Mouse (Mus musculus) liver, embryonic 14.5 days (tissue): Measurements from ENCODE around the gene Rnf220. TPM values are rescaled to one million over a fixed set of nuclear protein-coding genes. Genes with fewer than 3 reads are reported as not detected.
A peak's percentile ranks its signal among the peaks of the same experiment; 100 is the strongest.

Source experiments
- ATAC-seq: fragments of 200-750 bp; cut with Nextera tagmentation; 2 replicates; pipeline ENCODE4 v1.8.0; 2017; ENCODE audit warnings: moderate number of reproducible peaks, mild to moderate bottlenecking, moderate library complexity; ENCODE audit not compliant: insufficient read depth
- DNase-seq, 3 experiments: peaks; one replicate each; pipeline ENCODE4 v3.0.0-alpha.2; 2012 to 2013; ENCODE audit warnings: low read depth in 3 of 3, low spot score in 3 of 3
- H3K27ac ChIP-seq: fragments of 300-500 bp; sonication (generic); 2 replicates; pipeline ENCODE4 v1.5.1; 2014; ENCODE audit warnings: moderate library complexity, mild to moderate bottlenecking, control low read depth, inconsistent platforms
- H3K27me3 ChIP-seq: fragments of 300-500 bp; sonication (generic); 2 replicates; pipeline ENCODE4 v1.6.1; 2014; ENCODE audit warnings: mild to moderate bottlenecking, low read length, moderate library complexity; ENCODE audit not compliant: control insufficient read depth, insufficient read depth
- H3K36me3 ChIP-seq: fragments of 300-500 bp; sonication (generic); replicated peaks from 2 replicates; pipeline ENCODE4 v1.6.1; 2014; ENCODE audit warnings: low read depth; ENCODE audit not compliant: control insufficient read depth, insufficient read depth
- H3K4me1 ChIP-seq, 2 experiments: fragments of 200-500 bp in 1 of 2; fragments of 300-500 bp in 1 of 2; sonication (generic) in 1 of 2; replicated peaks; 2 replicates each; pipeline ENCODE4 v1.6.1; 2012 to 2014; ENCODE audit warnings: antibody characterized with exemption in 1 of 2, inconsistent platforms in 1 of 2, low read length in 1 of 2; ENCODE audit not compliant: control insufficient read depth in 2 of 2, insufficient read depth in 2 of 2
- H3K4me2 ChIP-seq: fragments of 300-500 bp; sonication (generic); 2 replicates; pipeline ENCODE4 v1.6.1; 2014; ENCODE audit warnings: low read depth, mild to moderate bottlenecking, control low read depth, moderate library complexity
- H3K4me3 ChIP-seq, 2 experiments: fragments of 200-500 bp in 1 of 2; fragments of 300-500 bp in 1 of 2; sonication (generic) in 1 of 2; 2 replicates each; pipeline ENCODE4 v1.5.1; 2012 to 2014; ENCODE audit warnings: low read depth in 2 of 2, low read length in 2 of 2, mild to moderate bottlenecking in 2 of 2, control low read depth in 1 of 2, inconsistent platforms in 1 of 2, moderate library complexity in 1 of 2; ENCODE audit not compliant: insufficient read depth in 1 of 2
- H3K9ac ChIP-seq: fragments of 300-500 bp; sonication (generic); replicated peaks from 2 replicates; pipeline ENCODE4 v1.6.1; 2014; ENCODE audit warnings: mild to moderate bottlenecking, control low read depth, moderate library complexity
- H3K9me3 ChIP-seq: fragments of 300-500 bp; sonication (generic); 2 replicates; pipeline ENCODE4 v1.6.1; 2016; ENCODE audit warnings: low read length, mixed read lengths; ENCODE audit not compliant: control insufficient read depth
- CTCF ChIP-seq: IDR thresholded peaks from 2 replicates; pipeline ENCODE4 v1.5.1; 2016; ENCODE audit warnings: antibody characterized with exemption, low read depth, control low read depth
- EP300 ChIP-seq: IDR thresholded peaks from 2 replicates; pipeline ENCODE4 v1.6.1; 2016; ENCODE audit warnings: antibody characterized with exemption, low read depth
- WGBS: fragments of 180-500 bp; shearing (Covaris S2); extraction: QIAGEN DNeasy Blood & Tissue Kit; methylation state at CpG from one replicate; pipeline ENCODE4 v1.1.7; 2014; ENCODE audit not compliant: insufficient replicate concordance; 5-methylcytosine and 5-hydroxymethylcytosine counted together
- polyA plus RNA-seq, 2 experiments: library from polyadenylated mRNA; depleted of rRNA in 1 of 2; stranded (reverse) in 1 of 2; unstranded in 1 of 2; fragments of >200 nt; fragmentation: Nextera tagmentation in 1 of 2; extraction: Ambion mirVana in 1 of 2; gene quantifications; 2 replicates each; pipeline versions ENCODE4 v1.2.1 to v1.2.3; 2012 to 2014

Gene Rnf220
- polyA plus RNA-seq, 2 experiments: 17.9 to 29.1 TPM

DNA sequence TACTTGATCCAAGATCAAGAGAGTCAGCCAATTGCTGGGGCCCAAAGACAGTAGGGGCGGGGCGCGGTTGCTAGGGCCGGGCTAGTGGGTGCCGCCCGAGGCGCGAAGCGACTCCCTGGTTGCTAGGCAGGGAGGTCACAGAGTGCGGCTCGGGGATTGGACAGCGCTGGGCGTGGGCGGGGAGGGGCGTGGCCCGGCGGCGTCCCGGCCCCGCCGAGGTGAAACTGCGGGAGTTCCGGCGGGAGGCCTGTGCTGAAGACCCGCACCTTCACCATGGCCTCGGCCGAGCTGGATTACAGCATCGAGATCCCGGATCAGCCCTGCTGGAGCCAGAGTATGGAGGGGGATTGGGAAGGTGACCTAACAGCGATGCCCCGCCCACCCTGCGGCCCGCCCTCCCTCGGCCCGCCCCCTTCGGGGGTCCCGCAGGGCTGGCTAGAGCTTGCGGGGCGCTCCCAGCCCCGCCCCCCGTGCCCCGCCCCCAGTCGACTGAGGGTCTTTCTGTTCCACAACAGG lies 245.0 kb downstream of the Rnf220 start, which contains the start of the genes Tmem53 and Armh1:
TSS of gene Tmem53 (plus strand) at position 151 of the 516 bp plus-strand sequence.
TSS of gene Armh1 (minus strand) at position 325 of the 516 bp plus-strand sequence.
- peak; percentile 100 for ATAC-seq
- Histone ChIP-seq H3K9ac (peak within 1 kb of the TSS; percentile 58), H3K4me1 (peaks cover 8 to 11% of the 10 kb centered on the region in 2 experiments), H3K36me3 (no peaks in the 10 kb centered on the region), H3K4me2 (peak within 1 kb of the TSS; percentile 78), H3K27me3 (no peaks in the 10 kb centered on the region), H3K4me3 (peak within 1 kb of the TSS; percentile 61 to 83), H3K9me3 (no peaks in the 10 kb centered on the region), H3K27ac (no peak within 1 kb of the TSS; the same call in 1 of the 2 replicates)
- DNase-seq: peak; percentile 91 to 94 (median 93)
- TF ChIP-seq CTCF (no peak), EP300 (no peak)
- WGBS: under 1% methylated on average over 40 of the region's 43 CpGs

DNA sequence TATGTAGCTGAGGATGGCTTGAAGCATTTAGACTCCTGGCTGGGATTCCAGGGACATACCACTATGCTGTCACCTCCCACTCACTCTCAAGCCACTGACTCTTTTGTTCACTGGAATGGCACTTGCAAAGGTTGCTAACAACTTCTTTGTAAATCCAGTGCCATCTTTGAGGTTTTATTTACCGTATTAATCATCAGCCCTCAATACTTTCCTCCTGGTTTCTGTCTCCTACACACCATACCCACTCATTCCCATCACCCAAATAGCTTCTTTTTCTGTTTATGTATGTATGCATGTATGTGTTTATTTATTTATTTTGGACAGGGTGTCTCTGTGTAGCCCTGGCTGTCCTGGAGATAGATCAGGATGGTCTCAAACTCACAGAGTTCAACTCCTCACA lies 245.9 kb downstream of the Rnf220 start:
- Histone ChIP-seq H3K9me3 (no peaks in the 10 kb centered on the region), H3K4me3 (peak overlapping the region in 1 of 2 experiments; percentile 61; a peak in 2 of 4 replicates), H3K27ac (no peak overlapping the region), H3K9ac (no peak overlapping the region), H3K27me3 (no peaks in the 10 kb centered on the region), H3K4me2 (peak overlapping the region; percentile 78), H3K36me3 (no peaks in the 10 kb centered on the region), H3K4me1 (peaks cover 8 to 11% of the 10 kb centered on the region in 2 experiments)
- TF ChIP-seq CTCF: no peak
- TF ChIP-seq EP300: no peak
- DNase-seq (no peak), ATAC-seq (no peak)
- 66% methylated on average over 1 of the region's 1 CpGs for WGBS

DNA sequence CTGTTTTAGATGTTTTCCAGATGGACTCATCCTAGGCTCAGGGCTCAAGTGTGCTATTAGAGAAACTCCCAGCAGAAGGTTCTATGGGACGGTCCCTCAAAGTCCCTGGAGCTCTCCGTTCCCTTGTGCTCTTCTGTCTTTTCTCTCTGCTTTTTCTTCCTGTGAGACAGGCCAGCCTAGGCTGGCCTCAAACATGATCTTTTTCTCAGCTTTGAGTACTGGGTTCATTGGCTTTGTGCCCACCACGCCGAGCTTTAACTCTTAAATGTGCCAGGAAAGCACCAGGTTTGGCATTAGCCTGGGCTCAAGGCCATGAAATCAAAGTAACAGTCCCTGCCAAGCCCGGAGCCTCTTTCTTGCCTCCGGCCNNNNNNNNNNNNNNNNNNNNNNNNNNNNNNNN lies 256.0 kb downstream of the Rnf220 start:
- H3K27me3 ChIP-seq: no peaks in the 10 kb centered on the region
- H3K9me3 ChIP-seq: no peaks in the 10 kb centered on the region
- H3K9ac ChIP-seq: no peak overlapping the region
- 67% methylated on average over 6 of the region's 6 CpGs for WGBS
- no peaks in the 10 kb centered on the region for H3K36me3 ChIP-seq
- no peak overlapping the region for H3K4me3 ChIP-seq
- no peak overlapping the region for H3K4me2 ChIP-seq
- ATAC-seq (no peak), DNase-seq (no peak)
- peaks cover 0 to 4% of the 10 kb centered on the region in 2 experiments; a peak in 1 of 4 replicates for H3K4me1 ChIP-seq
- H3K27ac ChIP-seq: no peak overlapping the region
- no peak for TF ChIP-seq EP300
- TF ChIP-seq CTCF: no peak

DNA sequence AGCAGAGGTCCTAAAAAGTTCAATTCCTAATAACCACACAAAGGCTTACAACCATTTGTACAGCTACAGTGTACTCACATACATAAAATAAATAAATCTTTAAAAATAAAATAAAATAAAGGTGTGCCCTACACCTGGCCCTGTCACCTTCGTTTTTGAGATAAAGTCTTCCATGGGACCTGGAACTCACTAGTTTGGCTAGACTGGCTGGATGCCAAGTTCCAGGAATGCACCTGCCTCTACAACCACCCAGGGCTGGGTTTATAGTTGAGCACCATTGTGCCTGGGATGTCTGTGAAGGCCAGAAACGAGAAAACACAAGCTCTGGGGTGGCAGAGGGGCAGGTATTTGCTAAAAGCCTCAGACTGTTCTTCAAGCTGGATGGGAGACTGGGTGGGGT lies 257.7 kb downstream of the Rnf220 start:
- DNase-seq (no peak), ATAC-seq (no peak)
- H3K4me3 ChIP-seq: no peak overlapping the region
- no peaks in the 10 kb centered on the region for H3K9me3 ChIP-seq
- H3K4me2 ChIP-seq: no peak overlapping the region
- H3K27ac ChIP-seq: no peak overlapping the region
- 31% methylated on average over 2 of the region's 2 CpGs for WGBS
- no peak for TF ChIP-seq CTCF
- TF ChIP-seq EP300: no peak
- no peaks in the 10 kb centered on the region for H3K27me3 ChIP-seq
- no peaks in the 10 kb centered on the region for H3K36me3 ChIP-seq
- no peak overlapping the region for H3K9ac ChIP-seq
- H3K4me1 ChIP-seq: peaks cover 0 to 4% of the 10 kb centered on the region in 2 experiments; a peak in 1 of 4 replicates

DNA sequence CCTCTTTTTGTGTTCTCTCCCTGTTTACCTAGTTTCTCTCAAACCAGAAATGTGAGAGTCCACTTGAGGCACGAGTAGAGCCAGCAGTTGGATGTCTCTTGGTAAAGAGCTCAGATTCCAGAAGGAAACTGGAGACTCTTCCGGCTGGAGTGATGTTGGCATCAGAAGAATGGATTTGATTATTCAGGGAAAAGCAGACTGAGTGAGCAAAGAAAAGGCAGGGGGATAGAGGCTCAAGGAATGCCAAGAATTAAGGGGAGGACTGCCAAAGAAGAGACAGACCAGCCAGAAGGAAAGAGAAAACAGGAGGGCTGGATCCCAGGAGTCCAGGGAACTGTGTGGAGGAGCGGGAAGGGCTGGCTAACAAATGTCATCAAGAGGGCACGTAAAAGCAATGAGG lies 261.0 kb downstream of the Rnf220 start:
- Histone ChIP-seq H3K4me3 (no peak overlapping the region), H3K27ac (no peak overlapping the region), H3K4me2 (no peak overlapping the region), H3K36me3 (no peaks in the 10 kb centered on the region), H3K4me1 (no peaks in the 10 kb centered on the region), H3K9me3 (no peaks in the 10 kb centered on the region), H3K9ac (no peak overlapping the region), H3K27me3 (no peaks in the 10 kb centered on the region)
- TF ChIP-seq EP300: no peak
- no peak for TF ChIP-seq CTCF
- ATAC-seq (no peak), DNase-seq (no peak)
- 56% methylated on average over 4 of the region's 4 CpGs for WGBS
